Mouse (Mus musculus) G1E-ER4 (cell line): ENCODE measurements around the gene Extl1. TPM values are rescaled to one million over a fixed set of nuclear protein-coding genes. Genes with fewer than 3 reads are reported as not detected.

Experiments used
- GATA1 ChIP-seq: IDR thresholded peaks from one replicate; pipeline ENCODE4 v1.8.0; 2012; ENCODE audit warnings: low read length, inconsistent platforms
- polyA plus RNA-seq: library from polyadenylated mRNA; stranded (reverse); fragments of >175 nt; gene quantifications from 2 replicates; pipeline ENCODE4 v1.2.3, GENCODE M21; 2012

Extl1 gene
- polyA plus RNA-seq, 1 experiment: not detected

DNA sequence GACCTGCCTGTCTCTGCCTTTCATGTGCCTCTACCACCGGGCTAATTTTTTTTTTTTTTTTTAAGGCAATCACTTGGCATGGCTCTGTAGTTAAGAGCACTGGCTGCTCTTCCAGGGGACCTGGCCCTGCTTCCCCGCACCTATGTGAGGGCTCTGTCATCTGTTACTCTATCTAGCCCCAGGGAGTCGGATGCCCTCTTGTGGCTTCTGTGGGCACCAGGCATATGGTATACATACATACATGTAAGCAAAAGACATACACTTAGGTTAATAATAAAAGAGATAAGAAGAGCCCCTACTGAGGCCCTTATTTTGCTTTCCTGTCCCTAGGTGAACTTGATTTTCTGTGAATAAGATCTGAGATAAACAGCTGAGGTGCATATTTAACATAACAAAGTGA is 39.0 kb downstream of the Extl1 start:
- no peak for TF ChIP-seq GATA1

DNA sequence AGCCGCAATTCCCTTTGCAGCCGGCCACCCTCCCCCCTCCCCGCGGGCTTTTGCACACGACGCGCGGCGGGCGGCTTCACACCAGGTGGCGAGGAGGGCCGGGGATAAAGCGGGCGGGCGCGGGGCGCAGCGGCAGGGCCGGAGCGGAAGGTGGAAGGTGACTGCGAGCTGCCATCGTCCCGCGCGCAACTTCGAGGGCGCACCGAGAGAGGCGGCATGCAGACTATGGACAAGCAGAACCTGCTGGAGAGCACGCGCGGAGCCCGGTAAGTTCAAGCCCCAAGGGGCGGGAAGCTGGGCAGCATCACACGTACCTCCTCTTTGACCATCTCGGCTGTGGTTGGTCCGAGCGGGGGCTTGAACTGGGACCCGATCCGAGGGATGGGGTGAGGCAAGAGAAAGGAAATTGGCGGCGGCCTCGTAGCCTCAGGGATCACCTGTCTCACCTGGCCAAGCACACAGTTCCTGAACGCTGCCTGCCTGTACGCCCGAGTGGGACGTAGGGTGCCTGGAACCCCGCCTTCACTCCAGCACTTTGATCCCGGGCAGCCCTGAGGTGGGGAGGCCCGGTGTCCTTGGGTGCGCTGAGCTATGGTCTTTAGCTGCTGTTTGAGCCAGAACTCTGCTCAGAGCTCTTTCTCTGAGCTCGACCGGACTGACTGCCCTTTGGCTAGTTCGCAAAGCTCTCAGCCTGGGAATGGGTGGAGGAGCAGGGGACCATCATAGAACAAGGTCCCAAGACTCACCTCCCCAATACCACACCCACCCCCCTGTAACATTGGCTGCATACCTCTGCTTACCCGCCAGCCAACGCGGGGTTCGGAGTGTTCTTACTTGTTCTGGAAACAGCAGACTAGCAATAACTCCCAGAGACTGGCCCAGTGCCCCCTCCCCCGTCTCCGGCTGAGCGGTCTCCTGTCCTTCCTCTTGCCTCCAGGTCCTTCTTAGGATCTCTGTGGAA is 40.3 kb downstream of the Extl1 start, which contains the start of gene Slc30a2:
Slc30a2 (plus strand) TSS at position 111 of the 961 bp plus-strand sequence.
- no peak for TF ChIP-seq GATA1

DNA sequence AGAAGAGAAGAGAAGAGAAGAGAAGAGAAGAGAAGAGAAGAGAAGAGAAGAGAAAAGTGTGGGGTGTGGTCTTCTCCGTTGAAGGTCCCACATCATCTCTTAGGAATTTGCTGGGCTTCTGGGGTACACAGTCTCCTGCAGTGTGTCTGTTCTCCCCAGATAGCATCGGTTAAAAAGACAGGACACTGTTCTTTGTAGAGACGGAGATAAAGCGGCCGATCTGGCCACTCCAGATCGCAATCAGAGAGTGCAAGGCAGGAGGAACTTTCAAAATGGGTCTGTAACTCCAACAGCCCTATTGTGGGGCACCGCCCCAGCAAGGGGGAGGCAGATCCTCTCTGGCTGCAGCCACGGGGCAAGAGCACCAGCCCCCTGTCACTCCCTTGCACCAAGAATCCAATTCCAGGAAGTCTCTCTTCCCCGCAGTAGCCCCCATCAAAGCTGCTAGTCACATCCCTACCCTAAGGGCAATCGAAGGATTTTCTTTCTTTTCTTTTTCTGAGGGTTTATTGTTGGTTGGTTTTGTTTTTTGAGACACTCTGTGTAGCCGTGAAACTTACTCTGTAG is 41.4 kb downstream of the Extl1 start:
- no peak for TF ChIP-seq GATA1

DNA sequence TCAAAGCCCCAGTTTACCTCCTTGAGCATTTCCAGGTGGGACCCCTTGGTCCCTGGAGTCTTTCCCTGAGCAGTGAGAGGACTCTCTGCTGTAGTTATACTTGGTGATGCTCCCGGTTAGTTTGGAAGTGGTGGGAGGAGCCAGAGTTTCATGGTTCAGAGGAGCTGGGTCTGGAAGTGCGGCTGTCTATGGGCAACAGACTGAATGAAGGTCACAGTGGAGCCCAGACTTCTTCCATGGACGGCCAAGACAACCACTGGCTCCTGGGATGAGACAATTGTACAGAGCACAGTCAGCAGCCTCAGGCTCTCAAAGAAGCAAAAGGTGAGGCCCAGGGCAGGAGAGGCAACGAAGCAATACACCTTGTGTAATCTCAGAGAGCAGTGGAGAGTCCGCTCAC is 53.4 kb downstream of the Extl1 start:
- TF ChIP-seq GATA1: no peak

DNA sequence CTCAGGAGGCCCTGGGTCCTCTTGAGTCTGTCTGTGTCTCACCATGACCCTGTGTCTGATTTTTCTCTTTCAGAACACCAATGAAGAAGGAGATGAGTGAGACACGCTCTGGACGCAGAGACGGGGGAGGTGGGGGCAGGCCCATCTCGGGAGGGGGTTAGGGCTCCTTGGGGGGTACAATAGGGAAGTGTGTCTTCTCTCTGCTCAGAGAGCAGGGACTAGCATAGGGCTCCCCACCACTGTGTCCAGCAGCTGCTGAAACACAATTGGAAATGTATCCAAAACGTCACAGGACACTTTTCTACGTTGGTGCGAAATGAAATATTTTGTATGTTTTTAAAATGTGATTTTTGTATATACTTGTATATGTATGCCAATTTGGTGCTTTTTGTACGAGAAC is 54.8 kb downstream of the Extl1 start:
- no peak for TF ChIP-seq GATA1

DNA sequence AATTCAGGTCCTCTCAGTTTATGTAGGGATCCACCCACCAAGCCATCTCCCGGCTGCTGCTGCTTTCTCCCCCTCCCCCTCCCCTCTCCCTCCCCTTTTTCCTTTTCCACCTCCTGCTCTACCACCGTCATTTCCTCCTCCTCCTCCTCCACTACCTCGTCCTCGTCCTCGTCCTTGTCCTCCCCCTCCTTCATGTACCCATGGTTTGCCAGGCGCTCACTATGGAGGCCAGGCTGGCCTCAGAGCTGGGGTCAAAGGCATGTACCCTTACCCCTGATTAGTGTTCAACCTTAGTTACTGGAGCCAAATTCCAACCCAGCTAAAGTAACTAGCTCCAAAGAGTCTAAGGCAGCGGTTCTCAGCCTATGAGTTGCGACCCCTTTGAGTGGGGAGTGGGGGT is 55.5 kb downstream of the Extl1 start:
- no peak for TF ChIP-seq GATA1

DNA sequence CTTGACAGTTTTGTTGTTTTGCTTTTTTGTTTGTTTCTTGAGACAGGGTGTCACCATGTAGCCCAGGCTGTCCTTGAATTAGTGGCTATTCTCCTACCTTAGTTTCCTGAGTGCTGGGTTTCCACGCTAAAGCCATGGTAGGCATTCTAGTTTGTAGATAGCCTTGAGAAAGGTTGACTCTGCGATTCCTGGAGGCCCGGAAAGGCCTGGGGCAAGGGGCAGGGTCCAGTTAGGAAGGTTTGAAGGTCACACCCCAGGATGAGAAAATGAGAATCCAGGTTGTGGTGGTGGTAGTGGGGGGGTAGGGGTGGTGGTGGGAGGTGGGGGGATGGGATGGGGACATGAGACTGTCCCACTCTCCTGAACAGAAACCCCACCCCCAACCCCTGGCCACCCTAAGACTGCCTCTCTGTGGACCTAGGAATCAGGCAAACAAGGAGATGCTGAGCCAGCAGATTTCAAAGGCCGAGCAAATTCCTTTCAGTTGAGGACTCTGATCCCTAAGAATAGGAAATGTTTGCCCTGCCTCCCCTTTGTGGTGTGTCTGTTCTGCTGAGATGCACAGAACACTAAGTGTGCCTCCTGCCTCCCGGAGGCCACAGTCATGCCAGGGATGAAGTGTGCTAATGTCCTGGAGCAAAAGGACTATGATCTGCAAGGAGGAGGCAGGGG is 56.7 kb downstream of the Extl1 start:
- TF ChIP-seq GATA1: no peak

DNA sequence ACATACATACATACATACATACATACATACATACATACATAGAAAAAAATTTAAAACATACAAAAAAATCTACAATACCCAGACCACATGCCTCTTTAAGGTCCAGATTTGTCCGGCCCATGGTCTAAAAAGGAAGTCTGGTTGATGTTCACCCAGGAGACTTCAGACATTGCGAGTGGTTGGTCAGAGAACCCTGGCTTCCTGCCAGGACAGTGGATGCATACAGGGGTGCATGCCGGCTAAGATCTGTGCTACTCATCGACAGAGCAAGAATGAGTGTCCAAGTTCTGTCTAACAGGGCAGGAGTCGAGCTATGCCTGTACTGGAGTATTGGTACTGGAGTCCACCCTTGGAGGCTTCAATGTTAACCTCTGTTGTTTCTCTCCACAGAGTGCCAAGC is 59.0 kb downstream of the Extl1 start:
- no peak for TF ChIP-seq GATA1

DNA sequence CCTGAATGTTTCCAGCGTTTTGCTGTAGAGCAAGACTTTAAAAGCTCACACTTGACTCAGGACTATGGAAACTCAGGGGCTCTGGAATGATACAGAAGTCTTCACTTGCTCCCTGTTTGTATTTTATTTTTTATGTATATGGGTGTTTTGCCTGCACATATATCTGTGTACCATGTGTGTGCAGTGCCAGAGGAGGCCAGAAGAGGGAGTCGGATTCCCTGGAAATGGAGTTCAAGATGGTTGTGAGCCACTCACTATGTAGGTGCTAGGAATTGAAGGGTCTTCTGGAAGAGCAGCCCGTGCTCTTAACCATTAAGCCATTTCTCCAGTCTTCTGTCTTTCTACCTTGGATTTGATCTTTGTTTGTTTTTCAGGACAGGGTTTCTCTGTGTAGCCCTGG is 62.1 kb downstream of the Extl1 start:
- TF ChIP-seq GATA1: no peak

DNA sequence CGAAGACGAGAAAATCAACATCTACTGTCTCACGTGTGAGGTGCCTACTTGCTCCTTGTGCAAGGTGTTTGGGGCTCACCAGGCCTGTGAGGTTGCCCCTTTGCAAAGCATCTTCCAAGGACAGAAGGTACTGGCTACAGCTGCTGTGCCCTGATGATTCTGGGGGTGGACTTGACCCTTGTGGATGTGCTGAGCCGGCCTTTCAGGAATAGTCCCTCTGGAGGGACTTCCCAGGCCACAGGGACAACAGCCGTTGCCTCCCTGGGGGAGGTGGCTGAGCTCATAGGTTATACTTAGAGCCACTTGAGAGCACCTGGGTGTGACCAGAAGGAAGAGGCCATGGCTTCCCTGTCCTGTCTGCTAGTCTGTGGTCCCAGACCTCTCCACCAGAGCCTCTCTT is 64.0 kb downstream of the Extl1 start:
- TF ChIP-seq GATA1: no peak

DNA sequence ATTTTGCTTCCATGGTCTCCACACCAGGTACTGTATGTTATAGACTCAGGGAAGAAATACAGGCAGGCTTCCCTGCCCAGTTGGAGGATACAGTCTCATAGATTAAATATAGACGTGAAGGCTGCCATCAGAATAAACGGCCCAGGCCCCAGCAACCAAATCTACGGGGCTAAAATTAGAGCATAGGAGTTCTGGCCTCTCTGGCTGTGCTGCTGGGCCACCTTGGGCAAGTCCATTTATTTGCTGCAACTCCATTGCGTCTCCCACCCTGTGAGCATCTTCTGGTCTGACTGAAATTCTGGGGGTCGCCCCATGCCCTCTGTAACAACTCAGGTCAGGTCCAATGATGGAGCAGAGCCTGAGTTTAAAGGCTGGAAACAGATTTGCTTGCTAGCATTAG is 64.6 kb downstream of the Extl1 start:
- no peak for TF ChIP-seq GATA1

DNA sequence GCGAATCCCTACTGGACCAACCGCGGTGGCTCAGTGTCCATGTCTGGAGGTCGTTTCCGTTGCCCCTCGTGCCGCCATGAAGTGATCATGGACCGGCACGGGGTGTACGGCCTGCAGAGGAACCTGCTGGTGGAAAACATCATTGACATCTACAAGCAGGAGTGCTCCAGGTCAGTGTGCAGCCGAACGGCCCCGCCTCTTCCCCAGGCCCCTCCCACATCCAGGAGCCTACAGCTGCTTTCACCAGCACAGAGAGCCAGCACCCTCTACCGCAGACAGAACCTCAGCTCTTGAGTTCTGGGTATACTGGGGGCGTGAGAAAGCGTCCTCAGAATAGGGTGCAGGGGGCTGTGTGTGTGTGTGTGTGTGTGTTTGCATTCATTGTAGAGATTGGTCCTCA is 67.3 kb downstream of the Extl1 start:
- TF ChIP-seq GATA1: no peak

DNA sequence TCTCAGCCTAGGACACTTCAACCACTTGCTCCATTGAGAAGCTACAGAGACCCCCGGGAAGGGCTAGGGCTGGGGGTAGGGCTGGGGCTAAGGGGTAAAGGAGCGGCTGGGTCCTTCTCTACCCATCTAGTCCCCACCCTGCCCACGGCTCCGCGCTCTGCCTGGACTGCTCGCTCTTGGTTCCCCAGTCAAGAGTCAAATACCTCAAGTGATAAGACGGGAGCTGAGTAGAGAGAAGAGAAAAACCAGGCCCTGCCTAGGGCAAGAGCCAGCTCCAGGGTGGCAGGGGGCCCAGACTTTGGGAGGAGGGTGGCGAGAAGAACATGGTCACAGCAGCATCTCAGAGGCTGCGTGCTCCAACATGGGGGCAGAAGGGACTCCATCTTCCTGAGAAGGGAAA is 68.2 kb downstream of the Extl1 start:
- TF ChIP-seq GATA1: no peak

DNA sequence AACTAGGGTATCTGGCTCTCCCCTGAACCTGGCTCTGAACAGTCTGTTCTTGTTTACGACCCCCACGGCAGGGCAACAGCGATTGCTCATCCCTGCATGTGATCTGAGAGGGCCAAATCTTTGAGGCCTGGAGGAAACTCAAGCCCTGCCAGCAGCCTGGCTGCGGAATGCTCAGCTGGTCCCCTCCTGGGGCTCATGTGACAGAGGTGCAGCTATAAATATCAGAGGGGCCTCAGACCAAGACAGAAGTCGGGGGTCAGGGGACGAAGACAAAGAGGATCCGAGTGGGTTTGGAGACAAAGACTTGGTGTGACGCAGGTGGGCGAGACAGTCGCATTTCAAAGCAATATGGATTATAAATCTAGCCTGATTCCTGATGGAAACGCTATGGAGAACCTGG is 68.8 kb downstream of the Extl1 start, which contains the start of gene Trim63:
Trim63 (plus strand) TSS at position 245 of the 400 bp plus-strand sequence.
- no peak for TF ChIP-seq GATA1

DNA sequence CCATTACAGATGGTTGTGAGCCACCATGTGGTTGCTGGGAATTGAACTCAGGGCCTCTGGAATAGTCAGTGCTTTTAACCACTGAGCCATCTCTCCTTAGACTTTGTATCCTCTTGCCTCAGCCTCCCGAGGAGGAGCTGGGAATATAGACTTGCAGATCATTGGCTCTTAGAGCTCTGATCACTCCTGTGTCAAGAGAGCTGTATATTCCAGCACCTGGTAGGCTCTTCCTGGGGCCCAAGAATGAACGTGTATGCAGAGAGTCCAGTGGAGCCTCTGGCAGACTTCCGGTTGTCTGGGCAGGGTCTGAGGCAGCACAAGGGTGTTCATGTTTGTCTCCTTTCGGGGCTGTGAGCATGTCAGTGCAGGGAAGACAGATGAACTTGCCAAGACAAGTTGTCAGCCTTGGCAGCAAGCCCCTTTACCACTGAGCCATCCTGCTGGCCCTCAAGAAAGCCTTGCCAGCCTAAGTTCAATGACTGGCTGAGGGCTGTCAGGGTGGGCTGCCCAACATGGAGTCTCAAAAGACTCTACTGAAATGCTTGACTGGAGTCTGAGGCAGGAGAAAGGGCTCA is 69.5 kb downstream of the Extl1 start:
- TF ChIP-seq GATA1: no peak

DNA sequence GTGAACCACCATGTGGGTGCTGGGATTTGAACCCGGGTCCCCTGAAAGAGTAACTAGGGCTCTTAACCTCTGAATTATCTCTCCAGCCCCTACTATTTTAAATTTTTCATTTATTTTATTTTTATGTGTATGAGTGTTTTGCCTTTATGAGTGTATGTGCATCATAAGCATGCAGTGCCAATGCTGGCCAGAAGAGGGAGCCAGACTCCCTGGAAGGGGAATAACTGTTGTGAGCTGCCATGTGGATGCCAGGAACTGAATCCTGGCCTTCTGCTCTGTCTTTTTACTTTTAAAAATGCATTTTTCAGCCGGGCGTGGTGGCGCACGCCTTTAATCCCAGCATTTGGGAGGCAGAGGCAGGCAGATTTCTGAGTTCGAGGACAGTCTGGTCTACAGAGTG is 70.7 kb downstream of the Extl1 start:
- no peak for TF ChIP-seq GATA1
